Mouse (Mus musculus) midbrain, embryonic 15.5 days (tissue): ENCODE results near the gene Gm20388. TPM values are rescaled to one million over a fixed set of nuclear protein-coding genes. Genes with fewer than 3 reads are reported as not detected.
A peak's percentile ranks its signal among the peaks of the same experiment; 100 is the strongest.

ENCODE experiments used
- ATAC-seq: fragments of 200-750 bp; cut with Nextera tagmentation; replicated peaks from 2 replicates; pipeline ENCODE4 v1.8.0; 2017; ENCODE audit warnings: moderate TSS enrichment
- H3K27ac ChIP-seq: fragments of 300-500 bp; sonication (generic); 2 replicates; pipeline ENCODE4 v1.5.1; 2015; ENCODE audit warnings: mild to moderate bottlenecking, inconsistent platforms
- H3K27me3 ChIP-seq: fragments of 300-500 bp; sonication (generic); replicated peaks from 2 replicates; pipeline ENCODE4 v1.6.1; 2015; ENCODE audit warnings: inconsistent platforms
- H3K36me3 ChIP-seq: fragments of 300-500 bp; sonication (generic); replicated peaks from 2 replicates; pipeline ENCODE4 v1.6.1; 2015; ENCODE audit warnings: inconsistent platforms
- H3K4me1 ChIP-seq: fragments of 300-500 bp; sonication (generic); 2 replicates; pipeline ENCODE4 v1.6.1; 2015; ENCODE audit warnings: inconsistent platforms
- H3K4me2 ChIP-seq: fragments of 300-500 bp; sonication (generic); 2 replicates; pipeline ENCODE4 v1.6.1; 2015; ENCODE audit warnings: inconsistent platforms, mild to moderate bottlenecking, moderate library complexity
- H3K4me3 ChIP-seq: fragments of 300-500 bp; sonication (generic); 2 replicates; pipeline ENCODE4 v1.5.1; 2015; ENCODE audit warnings: mild to moderate bottlenecking, inconsistent platforms
- H3K9ac ChIP-seq: fragments of 300-500 bp; sonication (generic); 2 replicates; pipeline ENCODE4 v1.6.1; 2015; ENCODE audit warnings: mild to moderate bottlenecking, inconsistent platforms
- H3K9me3 ChIP-seq: fragments of 300-500 bp; sonication (generic); 2 replicates; pipeline ENCODE4 v1.6.1; 2016; ENCODE audit warnings: inconsistent platforms
- whole genome bisulfite sequencing: fragments of 180-500 bp; shearing (Covaris S2); methylation state at CpG from one replicate; pipeline ENCODE4 v1.1.7; 2015; ENCODE audit warnings: mixed read lengths; 5-methylcytosine and 5-hydroxymethylcytosine counted together
- polyA plus RNA-seq: library from polyadenylated mRNA; unstranded; fragments of >200 nt; fragmentation: Nextera tagmentation; extraction: Ambion mirVana; gene quantifications from 2 replicates; pipeline ENCODE4 v1.2.1, GENCODE M21; 2015

Gene Gm20388
- polyA plus RNA-seq, 1 experiment from 2014 or later: 5.6 TPM

DNA sequence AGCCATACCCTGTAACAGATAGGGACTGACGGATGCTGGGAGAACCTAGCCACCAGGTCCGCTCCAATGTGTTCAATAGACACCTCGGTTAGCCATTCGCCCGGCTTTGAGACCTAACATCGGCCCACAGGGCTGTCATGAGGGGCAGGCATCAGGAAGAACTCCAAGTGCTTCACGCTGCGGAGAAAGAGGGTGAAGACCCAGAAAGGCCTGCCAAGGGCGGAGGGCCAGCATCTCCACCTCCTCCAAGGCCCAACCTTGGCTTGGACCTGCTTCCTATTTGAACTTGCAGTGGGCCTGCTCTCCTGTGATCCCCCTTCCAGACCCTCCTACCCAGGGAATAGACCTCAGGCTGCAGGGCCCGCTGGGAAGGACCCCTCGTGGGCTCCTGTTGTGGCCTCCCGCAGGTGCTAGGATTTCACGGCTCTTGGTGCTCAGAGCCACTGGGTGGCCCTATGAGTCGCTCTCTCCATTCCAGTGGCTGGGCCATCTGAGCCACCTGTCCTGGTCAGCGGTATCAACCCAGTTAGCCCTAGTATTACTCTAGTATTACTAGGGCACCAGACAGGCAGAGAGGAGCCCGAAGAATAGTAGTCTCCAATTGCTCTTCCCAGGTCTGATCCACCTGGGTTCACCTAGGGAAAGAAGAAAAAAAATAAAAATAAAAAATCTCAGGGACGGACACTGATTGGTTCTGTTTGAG is 279.6 kb downstream of the Gm20388 start:
- peak overlapping the region; percentile 20; the same call in 1 of the 2 replicates for H3K4me2 ChIP-seq
- no peaks in the 10 kb centered on the region for H3K27me3 ChIP-seq
- no peaks in the 10 kb centered on the region for H3K36me3 ChIP-seq
- H3K9me3 ChIP-seq: no peaks in the 10 kb centered on the region
- ATAC-seq: peak; percentile 25; the same call in 1 of the 2 replicates
- 81% methylated on average over 17 of the region's 17 CpGs for WGBS
- peak overlapping the region; percentile 74; the same call in 1 of the 2 replicates for H3K27ac ChIP-seq
- peaks cover 29% of the 10 kb centered on the region for H3K4me1 ChIP-seq
- no peak overlapping the region for H3K4me3 ChIP-seq
- no peak overlapping the region for H3K9ac ChIP-seq

DNA sequence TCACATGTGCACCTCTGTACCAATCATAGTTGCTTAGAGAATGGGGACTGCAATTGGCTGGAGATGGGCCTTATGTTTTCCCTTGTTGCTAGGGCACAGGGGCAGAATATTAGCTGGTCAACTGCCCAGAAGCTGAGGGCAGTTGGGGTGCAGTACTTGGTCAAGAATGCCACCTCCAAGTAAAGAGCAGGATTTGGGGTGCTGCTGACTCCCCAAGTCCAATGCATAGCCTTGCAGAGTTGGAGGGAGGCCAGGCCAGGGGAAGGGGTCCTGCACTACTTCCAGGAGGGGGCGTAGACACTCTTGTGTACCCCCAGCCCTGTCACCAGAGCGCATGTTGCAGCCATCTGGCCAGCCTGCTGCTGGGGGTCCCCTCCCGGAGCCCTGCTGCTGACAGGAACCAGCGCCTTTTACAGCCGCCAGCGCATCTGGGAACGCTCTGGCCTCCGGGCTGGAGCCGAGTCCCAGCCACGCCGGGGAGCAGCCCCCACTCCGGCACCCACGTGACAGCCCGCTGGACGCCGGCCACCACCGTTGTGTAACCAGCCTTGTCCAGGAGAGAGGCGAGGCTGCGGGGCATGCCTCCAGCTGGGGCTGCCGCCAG is 280.3 kb downstream of the Gm20388 start:
- 0 out of 2 replicates have a peak overlapping the region, but pooled peaks have one; percentile 13 for H3K4me3 ChIP-seq
- H3K27me3 ChIP-seq: no peaks in the 10 kb centered on the region
- no peaks in the 10 kb centered on the region for H3K9me3 ChIP-seq
- ATAC-seq: peak; percentile 82
- peaks cover 22% of the 10 kb centered on the region for H3K4me1 ChIP-seq
- 44% methylated on average over 20 of the region's 20 CpGs for WGBS
- H3K4me2 ChIP-seq: peak overlapping the region; percentile 46
- H3K36me3 ChIP-seq: no peaks in the 10 kb centered on the region
- peak overlapping the region; percentile 74 for H3K27ac ChIP-seq
- peak overlapping the region; percentile 34 for H3K9ac ChIP-seq

DNA sequence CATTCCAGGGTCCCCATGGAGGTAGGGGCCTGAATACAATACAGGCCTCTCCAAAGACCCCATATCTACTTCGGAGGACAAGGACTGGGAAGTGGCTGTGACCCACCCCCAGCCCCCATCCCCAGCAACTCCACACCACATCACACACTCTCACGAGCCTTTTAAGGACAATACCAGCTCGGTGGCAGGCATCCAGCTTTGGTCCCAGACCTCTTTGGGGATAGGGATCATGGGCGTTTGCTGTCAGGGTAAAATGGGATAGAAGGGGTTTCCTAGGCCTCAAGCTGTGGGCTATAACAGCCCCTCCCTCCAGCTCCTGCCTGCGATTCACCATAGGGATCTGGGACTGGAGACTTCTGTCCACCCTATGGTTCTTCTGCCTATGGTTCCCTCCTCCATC is 281.0 kb downstream of the Gm20388 start:
- Histone ChIP-seq H3K27me3 (no peaks in the 10 kb centered on the region), H3K4me2 (no peak overlapping the region), H3K27ac (0 out of 2 replicates have a peak overlapping the region, but pooled peaks have one; percentile 74), H3K36me3 (no peaks in the 10 kb centered on the region), H3K4me1 (peaks cover 15% of the 10 kb centered on the region), H3K4me3 (no peak overlapping the region), H3K9me3 (no peaks in the 10 kb centered on the region), H3K9ac (no peak overlapping the region)
- ATAC-seq: 0 out of 2 replicates have a peak, but pooled peaks have one; percentile 30
- 62% methylated on average over 5 of the region's 5 CpGs for WGBS

DNA sequence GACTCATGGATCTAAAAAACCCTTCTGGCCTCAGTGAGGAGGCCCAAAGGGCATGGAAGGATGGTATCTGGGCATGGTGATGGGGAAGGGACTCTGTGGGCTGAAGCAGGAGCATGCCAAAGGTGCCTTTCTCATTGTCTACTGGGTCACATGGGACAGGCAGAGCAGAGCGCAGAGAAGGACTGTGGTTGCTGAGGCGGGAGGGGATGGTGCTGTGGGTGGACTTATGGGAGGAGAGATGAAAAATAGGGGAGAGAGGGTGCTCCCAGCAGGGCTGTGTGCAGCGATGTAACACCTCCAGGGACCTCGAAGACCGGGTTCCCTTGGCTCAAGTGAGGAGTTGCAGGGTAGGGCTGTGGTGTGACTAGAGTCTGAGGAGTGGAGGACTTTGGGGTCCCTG is 281.5 kb downstream of the Gm20388 start:
- Histone ChIP-seq H3K27ac (no peak overlapping the region), H3K4me3 (no peak overlapping the region), H3K4me1 (peaks cover 14% of the 10 kb centered on the region), H3K27me3 (no peaks in the 10 kb centered on the region), H3K9me3 (no peaks in the 10 kb centered on the region), H3K36me3 (no peaks in the 10 kb centered on the region), H3K4me2 (no peak overlapping the region), H3K9ac (no peak overlapping the region)
- ATAC-seq: no peak
- WGBS: 95% methylated on average over 5 of the region's 5 CpGs

DNA sequence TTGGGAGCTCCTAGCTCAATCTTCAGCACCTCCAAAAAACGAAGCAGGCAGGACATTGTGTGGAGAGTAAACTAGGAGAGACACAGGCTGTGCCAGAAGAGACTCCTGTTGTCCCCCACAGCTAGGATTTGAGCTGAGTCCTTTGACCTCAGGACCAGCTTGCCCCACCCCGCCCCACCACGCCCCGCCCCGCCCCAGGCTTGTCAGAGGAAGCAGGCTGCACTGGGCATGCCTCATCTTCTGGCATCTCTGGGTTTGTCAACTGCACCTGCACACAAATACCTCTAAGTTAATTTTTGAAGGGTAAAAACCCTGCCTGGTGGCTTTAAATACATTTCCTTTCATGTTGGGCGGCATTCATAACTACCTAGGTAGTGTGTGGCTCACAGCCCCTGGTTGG is 290.7 kb downstream of the Gm20388 start:
- no peak overlapping the region for H3K9ac ChIP-seq

DNA sequence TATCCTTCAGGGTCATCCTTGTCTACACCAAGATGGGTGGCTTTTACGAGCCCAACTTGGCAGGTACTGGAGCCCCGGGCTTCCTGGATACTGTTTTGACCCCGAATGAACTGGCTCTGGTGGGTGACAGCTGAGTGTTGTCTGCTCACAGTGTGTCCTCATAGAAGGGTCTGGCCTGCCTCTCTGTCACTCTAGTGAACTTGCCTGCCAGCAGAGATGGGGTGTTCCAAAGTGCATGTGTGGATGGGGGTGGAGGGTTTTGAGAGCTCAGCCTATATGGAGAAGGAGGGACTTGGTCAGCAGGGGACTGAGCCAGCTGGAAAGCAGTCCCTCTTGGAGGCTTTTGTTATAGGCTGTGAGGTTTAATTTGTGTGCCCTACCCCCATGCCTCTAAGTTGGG is 291.9 kb downstream of the Gm20388 start:
- 81% methylated on average over 3 of the region's 3 CpGs for WGBS
- no peak for ATAC-seq

More for the DNA sequence above, 290.7 kb downstream of the Gm20388 start:
- H3K27ac ChIP-seq: no peak overlapping the region
- H3K4me3 ChIP-seq: no peak overlapping the region
- H3K9me3 ChIP-seq: no peaks in the 10 kb centered on the region
- no peak for ATAC-seq
- no peak overlapping the region for H3K4me2 ChIP-seq
- no peaks in the 10 kb centered on the region for H3K27me3 ChIP-seq
- WGBS: 86% methylated on average over 6 of the region's 6 CpGs
- H3K4me1 ChIP-seq: no peaks in the 10 kb centered on the region
- no peaks in the 10 kb centered on the region for H3K36me3 ChIP-seq

DNA sequence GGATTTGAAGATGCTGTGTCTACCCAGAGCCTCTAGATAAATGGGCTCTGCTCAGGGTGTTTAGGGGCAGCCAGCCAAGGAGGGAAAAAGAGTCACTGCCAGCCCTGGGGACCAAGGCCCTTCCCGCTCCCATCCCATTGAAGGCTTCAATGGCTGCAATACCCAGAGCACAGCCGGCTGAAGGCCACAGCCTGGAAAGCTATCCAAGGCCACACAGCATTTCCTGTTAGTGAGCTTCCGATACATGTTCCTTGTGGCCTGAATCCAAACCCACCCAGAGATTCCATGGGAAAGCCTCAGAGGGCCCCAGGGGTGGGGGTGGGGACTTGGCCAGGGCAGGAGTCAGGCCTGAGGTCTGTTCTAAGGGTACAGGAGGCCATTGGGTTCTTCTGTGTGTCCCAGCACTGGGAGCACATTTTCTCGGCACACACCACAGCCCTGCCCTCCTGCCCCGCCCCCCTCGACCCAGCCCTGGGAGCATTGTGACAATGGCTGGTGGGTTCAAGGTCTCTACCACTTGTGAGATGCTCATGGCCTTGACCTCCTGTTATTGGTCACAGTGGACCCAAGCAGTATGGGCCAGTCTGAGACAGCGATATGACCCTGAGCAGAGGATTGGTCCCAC is 294.2 kb downstream of the Gm20388 start:
- H3K9ac ChIP-seq: no peak overlapping the region
- 72% methylated on average over 7 of the region's 7 CpGs for WGBS
- no peaks in the 10 kb centered on the region for H3K27me3 ChIP-seq
- ATAC-seq: no peak
- no peak overlapping the region for H3K4me3 ChIP-seq
- H3K27ac ChIP-seq: no peak overlapping the region
- no peaks in the 10 kb centered on the region for H3K4me1 ChIP-seq
- no peak overlapping the region for H3K4me2 ChIP-seq
- no peaks in the 10 kb centered on the region for H3K9me3 ChIP-seq
- no peaks in the 10 kb centered on the region for H3K36me3 ChIP-seq

More for the DNA sequence above, 291.9 kb downstream of the Gm20388 start:
- H3K36me3 ChIP-seq: no peaks in the 10 kb centered on the region
- H3K9ac ChIP-seq: no peak overlapping the region
- no peak overlapping the region for H3K4me3 ChIP-seq
- no peak overlapping the region for H3K4me2 ChIP-seq
- H3K27me3 ChIP-seq: no peaks in the 10 kb centered on the region
- no peaks in the 10 kb centered on the region for H3K9me3 ChIP-seq
- no peaks in the 10 kb centered on the region for H3K4me1 ChIP-seq
- H3K27ac ChIP-seq: no peak overlapping the region

DNA sequence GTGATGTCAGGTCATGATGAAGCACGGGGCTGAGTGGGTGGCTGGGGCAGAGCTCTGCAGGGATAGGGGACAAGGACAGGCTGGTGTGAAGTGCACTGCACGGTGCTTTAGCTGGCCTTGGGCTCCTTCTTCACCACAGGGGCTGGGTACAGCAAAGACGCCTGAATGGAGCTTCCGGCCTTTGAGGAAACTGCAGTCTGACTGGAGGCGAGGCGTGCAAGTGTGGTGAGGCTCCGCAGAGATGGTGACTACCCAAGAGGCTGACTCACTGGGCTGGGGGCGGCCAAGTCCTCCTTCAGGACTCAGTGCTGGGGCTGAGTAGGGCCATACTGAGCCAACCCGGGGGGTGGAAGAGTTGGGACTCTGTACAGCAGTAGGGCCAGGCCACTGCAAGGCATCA is 295.3 kb downstream of the Gm20388 start:
- ATAC-seq: no peak
- H3K27me3 ChIP-seq: no peaks in the 10 kb centered on the region
- no peak overlapping the region for H3K27ac ChIP-seq
- no peak overlapping the region for H3K4me2 ChIP-seq
- no peaks in the 10 kb centered on the region for H3K4me1 ChIP-seq
- WGBS: 85% methylated on average over 9 of the region's 9 CpGs
- H3K4me3 ChIP-seq: no peak overlapping the region
- H3K9me3 ChIP-seq: no peaks in the 10 kb centered on the region
- no peaks in the 10 kb centered on the region for H3K36me3 ChIP-seq
- no peak overlapping the region for H3K9ac ChIP-seq

DNA sequence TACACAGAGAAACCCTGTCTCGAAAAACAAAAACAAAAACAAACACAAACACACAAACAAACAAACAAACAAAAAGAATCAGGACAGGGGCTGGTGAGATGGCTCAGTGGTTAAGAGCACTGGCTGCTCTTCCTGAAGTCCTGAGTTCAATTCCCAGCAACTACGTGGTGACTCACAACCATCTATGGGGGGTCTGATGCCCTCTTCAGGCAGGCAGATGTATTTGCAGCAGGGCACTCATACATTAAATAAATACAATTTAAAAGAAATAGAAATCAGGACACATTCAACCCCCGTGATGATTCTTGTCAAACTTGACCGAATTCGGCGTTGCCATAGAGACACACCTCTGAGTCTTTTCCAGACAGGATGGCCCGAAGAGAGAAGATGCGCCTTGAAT is 296.7 kb downstream of the Gm20388 start:
- Histone ChIP-seq H3K27me3 (no peaks in the 10 kb centered on the region), H3K36me3 (no peaks in the 10 kb centered on the region), H3K9me3 (no peaks in the 10 kb centered on the region), H3K4me1 (no peaks in the 10 kb centered on the region), H3K4me2 (no peak overlapping the region), H3K4me3 (no peak overlapping the region), H3K9ac (no peak overlapping the region), H3K27ac (no peak overlapping the region)
- 86% methylated on average over 8 of the region's 8 CpGs for WGBS
- no peak for ATAC-seq

DNA sequence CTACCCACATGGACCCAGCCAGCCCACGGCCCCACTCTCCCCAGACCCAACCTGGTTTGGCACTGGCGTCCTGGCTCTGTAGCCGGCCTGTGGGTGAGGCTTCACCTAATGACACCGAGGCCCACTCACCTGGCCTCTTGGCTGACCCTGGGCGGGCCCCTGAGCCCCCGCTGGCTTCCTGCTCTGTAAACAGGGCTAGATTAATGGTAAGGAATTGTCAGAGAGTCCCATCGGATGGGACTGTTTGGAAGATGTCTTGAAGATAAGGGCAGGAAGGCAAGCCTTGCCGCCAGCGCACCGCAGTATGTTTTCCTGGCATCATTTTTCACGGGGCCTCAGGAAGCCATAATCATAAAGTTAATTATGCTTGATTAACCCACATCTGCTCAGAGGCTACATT is 297.5 kb downstream of the Gm20388 start:
- Histone ChIP-seq H3K9ac (no peak overlapping the region), H3K4me1 (no peaks in the 10 kb centered on the region), H3K4me2 (no peak overlapping the region), H3K9me3 (no peaks in the 10 kb centered on the region), H3K36me3 (no peaks in the 10 kb centered on the region), H3K27me3 (no peaks in the 10 kb centered on the region), H3K4me3 (no peak overlapping the region), H3K27ac (no peak overlapping the region)
- no peak for ATAC-seq
- 83% methylated on average over 11 of the region's 11 CpGs for WGBS

DNA sequence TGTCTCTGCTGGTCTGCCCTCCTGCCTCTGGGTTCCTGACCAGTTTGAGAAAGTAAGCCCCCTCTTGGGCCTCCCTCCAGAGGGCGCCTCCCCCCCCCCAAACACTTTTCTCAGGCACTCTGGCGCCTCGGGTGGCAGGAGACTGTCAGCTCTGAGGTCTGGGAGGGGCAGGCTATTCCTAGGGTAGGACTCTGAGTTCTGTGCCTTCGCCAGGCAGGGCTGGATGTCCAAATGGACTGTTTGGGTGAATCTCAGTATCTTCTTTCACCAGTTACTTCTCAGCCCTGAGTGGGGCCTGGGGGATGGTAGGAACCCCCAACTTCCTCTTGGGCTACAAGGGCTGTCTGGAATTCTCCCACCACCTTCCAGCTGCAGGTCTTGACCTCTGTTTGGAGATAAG is 300.7 kb downstream of the Gm20388 start:
- Histone ChIP-seq H3K27ac (no peak overlapping the region), H3K27me3 (no peaks in the 10 kb centered on the region), H3K36me3 (no peaks in the 10 kb centered on the region), H3K4me3 (no peak overlapping the region), H3K4me1 (peaks cover 9% of the 10 kb centered on the region), H3K9ac (no peak overlapping the region), H3K4me2 (no peak overlapping the region), H3K9me3 (no peaks in the 10 kb centered on the region)
- 18% methylated on average over 4 of the region's 4 CpGs for WGBS
- ATAC-seq: no peak

DNA sequence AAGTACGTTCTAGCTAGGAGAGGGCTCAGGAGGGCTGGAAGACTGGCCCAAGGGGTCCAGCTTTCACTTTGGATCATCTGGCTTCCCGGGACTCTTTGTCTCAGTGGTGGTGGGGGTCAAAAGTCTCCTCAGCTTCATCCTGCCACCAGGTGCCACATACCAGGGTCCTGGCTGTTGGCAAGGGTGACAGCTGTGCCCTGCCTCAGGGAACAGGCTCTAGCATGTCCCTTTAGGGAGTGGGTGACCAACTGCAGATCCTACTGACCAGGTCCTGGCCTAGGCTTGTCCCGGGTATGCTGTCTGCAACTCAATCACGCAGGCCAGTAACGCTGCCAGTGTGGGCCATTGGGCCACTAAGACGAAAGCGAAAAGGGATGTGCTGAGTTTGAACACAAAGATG is 302.0 kb downstream of the Gm20388 start:
- no peak overlapping the region for H3K4me3 ChIP-seq
- WGBS: 87% methylated on average over 7 of the region's 7 CpGs
- H3K27ac ChIP-seq: no peak overlapping the region
- no peaks in the 10 kb centered on the region for H3K27me3 ChIP-seq
- no peak overlapping the region for H3K9ac ChIP-seq
- no peak for ATAC-seq
- no peaks in the 10 kb centered on the region for H3K36me3 ChIP-seq
- H3K4me1 ChIP-seq: peaks cover 20% of the 10 kb centered on the region
- H3K9me3 ChIP-seq: no peaks in the 10 kb centered on the region
- no peak overlapping the region for H3K4me2 ChIP-seq
